Mouse (Mus musculus) hindbrain, embryonic 13.5 days (tissue): ENCODE measurements at regions not wholly inside any gene's neighbourhood (a gene's known extent, or its start where the extent isn't known, plus 50 kb on each side); places are given as distances from the start of the nearest gene placed in this dataset.

ENCODE experiments used
- ATAC-seq: fragments of 200-750 bp; cut with Nextera tagmentation; 2 replicates; pipeline ENCODE4 v1.8.0; 2017; ENCODE audit warnings: moderate TSS enrichment; ENCODE audit not compliant: low FRiP score
- H3K27ac ChIP-seq: fragments of 300-500 bp; sonication (generic); 2 replicates; pipeline ENCODE4 v1.5.1; 2015; ENCODE audit warnings: inconsistent platforms, mild to moderate bottlenecking, moderate library complexity
- H3K27me3 ChIP-seq: fragments of 300-500 bp; sonication (generic); 2 replicates; pipeline ENCODE4 v1.6.1; 2015; ENCODE audit warnings: mild to moderate bottlenecking, inconsistent platforms
- H3K36me3 ChIP-seq: fragments of 300-500 bp; sonication (generic); 2 replicates; pipeline ENCODE4 v1.6.1; 2015; ENCODE audit warnings: mild to moderate bottlenecking, inconsistent platforms
- H3K4me1 ChIP-seq: fragments of 300-500 bp; sonication (generic); replicated peaks from 2 replicates; pipeline ENCODE4 v1.6.1; 2015; ENCODE audit warnings: inconsistent platforms
- H3K4me2 ChIP-seq: fragments of 300-500 bp; sonication (generic); 2 replicates; pipeline ENCODE4 v1.6.1; 2015; ENCODE audit warnings: inconsistent platforms, mild to moderate bottlenecking, moderate library complexity
- H3K4me3 ChIP-seq: fragments of 300-500 bp; sonication (generic); 2 replicates; pipeline ENCODE4 v1.5.1; 2015; ENCODE audit warnings: mild to moderate bottlenecking, inconsistent platforms
- H3K9ac ChIP-seq: fragments of 300-500 bp; sonication (generic); 2 replicates; pipeline ENCODE4 v1.6.1; 2015; ENCODE audit warnings: mild to moderate bottlenecking, inconsistent platforms
- H3K9me3 ChIP-seq: fragments of 300-500 bp; sonication (generic); 2 replicates; pipeline ENCODE4 v1.6.1; 2016; ENCODE audit warnings: inconsistent platforms
- WGBS: fragments of 180-500 bp; shearing (Covaris S2); methylation state at CpG from one replicate; pipeline ENCODE4 v1.1.7; 2015; 5-methylcytosine and 5-hydroxymethylcytosine counted together

DNA sequence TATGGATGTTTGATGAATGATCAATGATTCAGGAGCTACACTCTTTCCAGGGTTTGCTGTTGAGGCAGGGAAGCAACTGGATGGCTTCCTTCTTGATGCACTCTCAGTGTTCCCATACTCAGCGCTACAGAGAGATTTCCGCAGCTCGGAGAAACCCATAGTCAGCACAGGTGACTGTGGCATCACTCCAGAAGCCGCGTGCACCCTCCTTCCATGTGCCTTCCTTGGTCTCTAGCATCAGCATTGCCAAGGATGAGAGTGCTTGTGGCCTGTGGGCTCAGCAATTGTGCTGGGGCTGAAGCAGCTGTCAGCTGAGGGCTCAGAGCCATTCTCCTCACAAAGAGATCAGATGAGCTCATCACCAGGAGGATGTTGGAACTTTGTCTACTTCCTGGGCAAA is 666.4 kb downstream of the Slc4a3 start:
- Histone ChIP-seq H3K27ac (no peak overlapping the region), H3K4me1 (no peaks in the 10 kb centered on the region), H3K9ac (no peak overlapping the region), H3K36me3 (no peaks in the 10 kb centered on the region), H3K4me2 (no peak overlapping the region), H3K4me3 (no peak overlapping the region), H3K27me3 (no peaks in the 10 kb centered on the region), H3K9me3 (no peaks in the 10 kb centered on the region)
- ATAC-seq = no peak
- WGBS = 97% methylated on average over 5 of the region's 5 CpGs

DNA sequence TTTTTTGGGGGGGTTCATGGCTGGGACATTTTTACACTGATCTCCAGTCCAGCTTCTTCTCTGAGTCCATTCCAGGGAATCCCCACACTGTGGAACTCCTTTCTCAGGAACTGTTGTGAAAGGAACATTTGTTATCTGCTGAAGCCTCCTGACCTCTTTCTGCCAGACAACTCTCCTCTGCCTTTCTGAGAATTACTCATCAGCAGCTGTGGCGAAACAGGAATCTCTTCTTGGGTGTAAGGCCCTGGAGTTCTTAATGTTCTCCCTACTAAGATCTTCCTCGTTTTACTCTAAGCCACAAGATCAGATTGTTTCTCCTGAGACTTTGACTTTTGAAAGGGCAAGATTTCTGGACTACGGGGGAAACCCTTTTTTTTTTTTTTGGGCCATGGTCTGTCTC is 698.7 kb downstream of the Slc4a3 start:
- H3K9ac ChIP-seq = no peak overlapping the region
- peaks cover 11% of the 10 kb centered on the region for H3K4me1 ChIP-seq
- no peak overlapping the region for H3K4me2 ChIP-seq
- no peak for ATAC-seq
- H3K36me3 ChIP-seq = no peaks in the 10 kb centered on the region
- 78% methylated on average over 3 of the region's 3 CpGs for WGBS
- no peaks in the 10 kb centered on the region for H3K27me3 ChIP-seq
- no peak overlapping the region for H3K4me3 ChIP-seq
- no peak overlapping the region for H3K27ac ChIP-seq
- no peaks in the 10 kb centered on the region for H3K9me3 ChIP-seq

DNA sequence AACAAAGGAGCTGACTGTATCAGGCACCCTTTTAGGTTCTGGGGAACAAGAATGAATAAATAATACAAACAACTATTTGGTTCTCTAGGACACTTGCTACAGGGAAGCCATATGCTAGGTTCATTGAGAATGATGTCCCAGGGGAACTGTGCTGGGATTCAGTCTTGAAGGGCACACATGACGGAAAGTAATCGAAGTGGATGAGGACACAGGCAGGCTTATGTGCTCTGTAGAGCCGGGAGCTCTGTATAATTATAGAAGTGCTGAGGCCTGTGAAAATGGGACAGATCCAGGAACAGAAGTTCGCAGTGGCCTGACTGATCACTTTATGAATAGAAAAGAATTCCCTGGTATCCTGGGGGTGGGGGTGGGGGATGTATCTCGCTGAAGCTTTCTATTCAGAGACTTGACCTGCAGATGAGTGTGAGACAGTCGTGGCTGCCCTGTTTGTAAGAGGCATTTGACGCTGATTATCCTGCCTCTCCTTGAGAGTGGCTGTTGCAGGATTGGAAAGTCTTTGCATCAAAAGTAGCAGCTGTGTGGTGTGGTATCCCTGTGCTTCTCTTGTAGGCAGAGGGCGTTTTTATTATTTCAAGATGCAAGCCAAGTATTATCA is 700.2 kb downstream of the Slc4a3 start:
- H3K4me1 ChIP-seq = peaks cover 11% of the 10 kb centered on the region
- H3K36me3 ChIP-seq = no peaks in the 10 kb centered on the region
- H3K4me2 ChIP-seq = no peak overlapping the region
- H3K27me3 ChIP-seq = no peaks in the 10 kb centered on the region
- H3K27ac ChIP-seq = peak overlapping the region; percentile 40
- no peak overlapping the region for H3K9ac ChIP-seq
- 11% methylated on average over 8 of the region's 8 CpGs for WGBS
- H3K9me3 ChIP-seq = no peaks in the 10 kb centered on the region
- H3K4me3 ChIP-seq = no peak overlapping the region
- ATAC-seq = 0 out of 2 replicates have a peak, but pooled peaks have one; percentile 66

DNA sequence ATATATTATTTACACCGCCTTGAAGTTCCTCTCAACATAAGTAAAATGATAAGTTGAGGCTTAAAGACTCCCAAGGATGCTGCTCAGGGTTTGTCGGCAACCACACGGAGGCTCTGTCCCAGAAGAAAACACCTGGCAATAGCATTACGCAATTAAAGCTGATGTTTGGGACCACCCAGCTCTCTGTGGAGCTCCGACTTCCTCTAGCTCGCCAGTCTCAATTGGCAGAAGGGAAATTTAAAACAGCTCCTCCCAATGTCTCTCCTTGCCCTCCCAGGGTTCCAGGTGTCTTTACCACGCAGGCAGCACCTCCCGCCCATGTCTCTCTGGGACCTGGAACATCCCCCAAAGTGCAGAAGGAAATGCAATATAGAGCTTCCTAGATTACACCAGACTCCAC is 701.1 kb downstream of the Slc4a3 start:
- Histone ChIP-seq H3K4me1 (peaks cover 11% of the 10 kb centered on the region), H3K27me3 (no peaks in the 10 kb centered on the region), H3K36me3 (no peaks in the 10 kb centered on the region), H3K27ac (no peak overlapping the region), H3K9ac (no peak overlapping the region), H3K4me2 (no peak overlapping the region), H3K9me3 (no peaks in the 10 kb centered on the region), H3K4me3 (no peak overlapping the region)
- 63% methylated on average over 8 of the region's 8 CpGs for WGBS
- no peak for ATAC-seq

DNA sequence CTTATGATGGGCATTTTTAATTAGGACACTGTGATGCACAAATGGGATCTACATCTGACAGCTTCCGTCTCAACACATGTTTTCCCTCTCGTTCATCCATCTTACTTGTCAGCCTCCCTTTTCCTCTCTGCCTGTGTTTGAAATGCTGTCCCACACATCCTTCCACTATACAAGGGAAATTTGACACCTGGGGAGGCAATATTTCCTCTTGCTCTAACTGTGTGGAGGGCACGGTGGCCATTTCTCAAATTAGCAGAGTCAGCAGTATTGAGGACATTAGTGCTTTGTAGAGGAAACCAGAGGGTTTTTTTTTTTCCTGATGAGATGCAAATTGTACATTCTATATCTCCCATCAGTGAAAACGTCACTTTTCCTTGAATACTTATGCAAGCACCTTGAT is 712.2 kb downstream of the Slc4a3 start:
- Histone ChIP-seq H3K9me3 (no peaks in the 10 kb centered on the region), H3K36me3 (no peaks in the 10 kb centered on the region), H3K4me3 (no peak overlapping the region), H3K27ac (peak overlapping the region; percentile 24; the same call in 1 of the 2 replicates), H3K9ac (no peak overlapping the region), H3K4me2 (no peak overlapping the region), H3K4me1 (peaks cover 5% of the 10 kb centered on the region), H3K27me3 (no peaks in the 10 kb centered on the region)
- ATAC-seq = no peak
- 40% methylated on average over 4 of the region's 4 CpGs for WGBS

DNA sequence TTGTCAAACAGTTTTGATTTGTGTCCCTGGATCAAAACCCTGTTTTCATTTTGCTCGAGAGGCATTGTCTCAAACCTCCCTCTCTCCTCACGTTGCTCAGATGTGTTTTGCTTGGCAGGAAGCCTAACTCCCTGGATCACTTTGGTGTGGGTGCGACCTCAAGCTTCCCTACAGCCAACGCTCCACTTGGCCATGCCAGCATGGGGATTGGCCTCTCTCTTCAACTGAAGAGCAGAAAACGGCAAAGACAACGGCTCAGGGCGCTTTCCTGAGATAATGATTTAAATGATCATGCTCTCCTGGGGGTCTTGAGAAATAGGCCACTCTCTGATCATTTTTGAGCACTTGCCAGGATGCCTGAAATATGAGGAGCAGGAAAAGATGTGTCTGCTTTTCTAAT is 730.1 kb downstream of the Slc4a3 start:
- no peak for ATAC-seq
- H3K4me1 ChIP-seq = peaks cover 7% of the 10 kb centered on the region; the same call in 1 of the 2 replicates
- WGBS = 27% methylated on average over 7 of the region's 7 CpGs

DNA sequence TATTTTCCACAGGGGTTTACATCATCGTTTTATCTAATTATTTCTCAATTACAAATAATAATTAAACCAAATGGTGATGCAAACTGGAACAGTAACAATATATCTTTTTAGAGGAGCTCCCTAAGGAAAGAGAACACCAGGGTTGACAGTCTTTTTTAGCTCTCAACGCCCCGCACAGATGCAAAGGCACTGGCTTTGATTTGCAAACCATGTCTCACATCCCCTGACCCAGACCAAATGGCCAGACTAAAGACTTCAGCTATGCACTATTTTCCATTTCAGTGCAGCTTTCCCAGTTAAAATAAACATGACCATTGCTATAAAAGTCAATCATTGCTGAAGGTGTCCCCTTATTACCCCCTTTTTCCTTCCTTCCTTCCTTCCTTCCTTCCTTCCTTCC is 730.6 kb downstream of the Slc4a3 start:
- no peaks in the 10 kb centered on the region for H3K9me3 ChIP-seq
- no peaks in the 10 kb centered on the region for H3K27me3 ChIP-seq
- no peak for ATAC-seq
- H3K9ac ChIP-seq = no peak overlapping the region
- no peak overlapping the region for H3K4me2 ChIP-seq
- H3K27ac ChIP-seq = no peak overlapping the region
- H3K4me1 ChIP-seq = peaks cover 7% of the 10 kb centered on the region; the same call in 1 of the 2 replicates
- no peak overlapping the region for H3K4me3 ChIP-seq
- 47% methylated on average over 3 of the region's 3 CpGs for WGBS
- no peaks in the 10 kb centered on the region for H3K36me3 ChIP-seq

More for the DNA sequence above, 730.1 kb downstream of the Slc4a3 start:
- no peak overlapping the region for H3K4me2 ChIP-seq
- no peak overlapping the region for H3K4me3 ChIP-seq
- H3K36me3 ChIP-seq = no peaks in the 10 kb centered on the region
- no peaks in the 10 kb centered on the region for H3K27me3 ChIP-seq
- no peaks in the 10 kb centered on the region for H3K9me3 ChIP-seq
- peak overlapping the region; percentile 52; the same call in 1 of the 2 replicates for H3K27ac ChIP-seq
- H3K9ac ChIP-seq = no peak overlapping the region

DNA sequence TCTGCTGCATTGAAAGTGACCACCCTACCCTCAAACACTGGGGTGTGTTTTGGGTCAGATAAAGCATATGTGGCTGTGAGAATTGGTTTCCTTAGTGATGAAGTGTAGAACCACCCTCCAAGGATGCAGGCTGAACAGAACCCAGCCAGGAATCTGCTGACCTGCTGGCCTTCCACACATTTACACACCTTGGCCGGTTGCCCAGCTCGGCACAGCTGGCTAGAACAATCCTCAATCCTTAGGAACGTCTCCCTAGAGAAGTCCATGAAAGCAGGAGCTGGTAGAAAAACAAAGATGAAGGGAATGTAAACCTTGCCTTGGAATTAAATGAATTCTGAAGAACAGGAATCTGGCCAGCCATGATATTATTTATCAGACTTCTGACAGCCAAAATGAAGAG is 737.3 kb downstream of the Slc4a3 start:
- Histone ChIP-seq H3K9ac (no peak overlapping the region), H3K9me3 (no peaks in the 10 kb centered on the region), H3K27me3 (no peaks in the 10 kb centered on the region), H3K4me1 (0 out of 2 replicates have a peak, but pooled peaks cover 5% of the 10 kb centered on the region), H3K27ac (no peak overlapping the region), H3K4me3 (no peak overlapping the region), H3K4me2 (no peak overlapping the region), H3K36me3 (no peaks in the 10 kb centered on the region)
- WGBS = 46% methylated on average over 3 of the region's 3 CpGs
- no peak for ATAC-seq

DNA sequence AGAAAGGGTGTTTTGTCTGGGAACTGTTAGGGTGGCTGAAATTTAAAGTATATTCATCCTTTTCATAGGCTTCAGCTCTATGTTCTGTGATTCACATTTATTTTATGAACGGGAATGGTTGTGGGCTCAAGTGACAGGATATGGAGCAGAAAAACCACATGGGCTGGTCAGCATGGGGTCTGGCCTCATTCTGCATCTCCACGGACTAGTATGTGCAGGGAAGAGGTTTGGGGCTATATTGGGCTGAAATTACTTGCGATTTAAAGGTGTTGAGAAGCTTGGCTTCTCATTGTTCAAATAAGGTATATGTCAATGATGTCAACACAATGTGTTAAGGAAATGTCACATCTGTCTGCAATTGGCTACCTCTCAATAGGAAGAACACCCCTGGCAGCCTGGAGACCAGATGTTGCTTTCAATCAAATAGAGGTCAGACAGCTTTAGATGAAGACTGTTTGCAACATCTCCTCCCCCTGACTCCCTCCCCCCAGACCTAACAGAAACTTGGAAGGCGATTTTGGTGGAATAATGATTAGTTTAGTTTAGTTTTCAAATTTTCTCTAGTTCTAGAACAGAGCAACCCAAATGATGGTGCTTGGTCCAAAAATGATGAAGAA is 777.0 kb downstream of the Slc4a3 start:
- no peak overlapping the region for H3K9ac ChIP-seq
- no peak for ATAC-seq
- H3K27ac ChIP-seq = no peak overlapping the region
- no peaks in the 10 kb centered on the region for H3K27me3 ChIP-seq
- H3K9me3 ChIP-seq = no peaks in the 10 kb centered on the region
- WGBS = 81% methylated on average over 4 of the region's 4 CpGs
- H3K4me2 ChIP-seq = no peak overlapping the region
- no peaks in the 10 kb centered on the region for H3K4me1 ChIP-seq
- H3K36me3 ChIP-seq = no peaks in the 10 kb centered on the region
- no peak overlapping the region for H3K4me3 ChIP-seq

DNA sequence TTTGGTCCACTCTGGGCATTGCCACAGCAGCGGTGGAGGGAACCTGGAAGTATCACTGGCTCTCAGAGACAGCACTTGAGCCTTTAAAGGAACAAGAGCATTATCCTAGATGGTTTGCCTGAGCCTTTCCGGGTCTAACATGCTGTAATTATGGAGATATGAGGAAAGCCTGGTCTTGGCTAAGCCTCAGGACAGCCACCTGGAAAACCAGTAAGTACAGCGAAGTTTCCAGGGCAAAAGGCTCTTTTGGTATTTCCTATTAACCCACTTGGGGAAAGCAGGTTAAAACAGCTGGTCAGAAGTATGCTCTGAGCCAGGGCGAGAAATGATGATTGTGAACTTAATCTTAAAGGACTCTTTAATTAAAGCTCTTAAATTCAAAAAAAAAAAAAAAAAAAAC is 777.5 kb downstream of the Slc4a3 start:
- no peaks in the 10 kb centered on the region for H3K27me3 ChIP-seq

DNA sequence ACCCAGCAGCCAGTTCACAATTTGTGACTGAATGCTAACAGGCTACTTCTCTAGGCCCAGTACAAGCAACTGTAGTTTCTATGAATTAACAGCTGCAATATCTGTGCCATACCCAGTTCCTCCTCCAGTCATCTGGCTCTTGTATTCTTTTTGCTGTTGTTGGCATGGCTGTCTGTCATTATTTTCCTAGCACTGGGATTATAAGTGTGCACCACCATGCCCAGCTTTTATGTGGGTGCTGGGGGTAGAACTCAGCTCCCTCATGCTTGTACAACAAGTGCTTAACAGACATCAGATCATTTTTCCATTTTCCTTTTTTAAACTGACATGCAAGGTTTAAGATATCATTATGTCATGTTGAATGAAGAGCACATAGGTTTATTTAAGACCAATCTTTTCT is 789.9 kb downstream of the Slc4a3 start:
- Histone ChIP-seq H3K4me1 (no peaks in the 10 kb centered on the region), H3K27me3 (no peaks in the 10 kb centered on the region), H3K27ac (no peak overlapping the region), H3K9ac (no peak overlapping the region), H3K9me3 (no peaks in the 10 kb centered on the region), H3K4me3 (no peak overlapping the region), H3K36me3 (no peaks in the 10 kb centered on the region), H3K4me2 (no peak overlapping the region)
- no peak for ATAC-seq

More for the DNA sequence above, 777.5 kb downstream of the Slc4a3 start:
- no peak overlapping the region for H3K27ac ChIP-seq
- H3K4me1 ChIP-seq = no peaks in the 10 kb centered on the region
- no peaks in the 10 kb centered on the region for H3K36me3 ChIP-seq
- H3K4me3 ChIP-seq = no peak overlapping the region
- 84% methylated on average over 4 of the region's 4 CpGs for WGBS
- H3K9ac ChIP-seq = no peak overlapping the region
- H3K9me3 ChIP-seq = no peaks in the 10 kb centered on the region
- H3K4me2 ChIP-seq = no peak overlapping the region
- no peak for ATAC-seq

DNA sequence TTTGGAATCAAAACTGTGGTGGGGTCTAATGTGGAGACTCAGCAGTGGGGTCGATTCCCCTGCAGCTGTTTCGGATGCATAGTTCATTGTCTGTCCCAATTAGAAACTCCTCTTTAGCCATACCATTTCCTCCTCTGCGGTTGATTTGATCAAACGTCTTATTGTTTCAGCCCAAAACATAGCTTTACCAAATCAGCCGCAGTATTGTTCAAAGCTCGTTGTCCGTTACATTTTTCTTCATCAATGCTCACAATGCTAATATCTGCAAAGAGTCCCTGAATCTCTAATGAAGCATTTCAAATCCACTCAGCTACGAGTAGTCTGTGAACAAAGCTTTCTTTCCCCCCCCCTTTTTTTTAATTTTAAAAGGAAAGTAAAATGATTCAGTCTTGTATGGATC is 816.0 kb downstream of the Slc4a3 start:
- Histone ChIP-seq H3K9ac (no peak overlapping the region), H3K27me3 (no peaks in the 10 kb centered on the region), H3K4me1 (no peaks in the 10 kb centered on the region), H3K4me3 (no peak overlapping the region), H3K27ac (no peak overlapping the region), H3K9me3 (no peaks in the 10 kb centered on the region), H3K36me3 (no peaks in the 10 kb centered on the region), H3K4me2 (no peak overlapping the region)
- WGBS = 64% methylated on average over 8 of the region's 8 CpGs
- no peak for ATAC-seq

DNA sequence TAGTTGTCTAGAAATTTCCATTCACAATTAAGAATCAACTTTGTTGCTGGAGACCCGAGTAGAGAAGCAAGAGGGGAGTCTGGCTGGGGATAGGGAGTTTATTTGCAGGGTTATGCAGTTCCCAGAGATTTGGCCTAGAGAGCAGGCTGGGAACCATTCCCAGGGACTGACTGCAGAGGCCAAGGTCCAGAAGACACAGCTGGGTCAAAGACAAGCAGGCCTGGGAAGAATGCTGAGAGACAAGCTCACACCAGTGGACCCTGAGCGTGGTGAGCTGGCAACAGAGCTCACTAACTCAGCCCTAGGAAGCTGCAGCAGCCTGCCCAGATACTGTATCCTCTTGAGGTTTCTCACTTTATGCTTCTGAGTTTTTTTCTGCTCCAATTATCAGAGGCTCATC is 827.9 kb downstream of the Slc4a3 start:
- no peaks in the 10 kb centered on the region for H3K9me3 ChIP-seq
- WGBS = 84% methylated on average over 2 of the region's 2 CpGs
- H3K4me1 ChIP-seq = no peaks in the 10 kb centered on the region
- no peaks in the 10 kb centered on the region for H3K36me3 ChIP-seq
- no peak for ATAC-seq
- H3K27me3 ChIP-seq = no peaks in the 10 kb centered on the region
- H3K9ac ChIP-seq = no peak overlapping the region
- H3K27ac ChIP-seq = no peak overlapping the region
- H3K4me2 ChIP-seq = no peak overlapping the region
- no peak overlapping the region for H3K4me3 ChIP-seq
